Mouse (Mus musculus): ENCODE measurements at regions not wholly inside any gene's neighbourhood (a gene's known extent, or its start where the extent isn't known, plus 50 kb on each side); places are given as distances from the start of the nearest gene placed in this dataset.
"Not testable (repeated sequence)": the region's sequence is repeated elsewhere in the genome, so short reads cannot be mapped to it uniquely, and the experiment has no call there.

DNA sequence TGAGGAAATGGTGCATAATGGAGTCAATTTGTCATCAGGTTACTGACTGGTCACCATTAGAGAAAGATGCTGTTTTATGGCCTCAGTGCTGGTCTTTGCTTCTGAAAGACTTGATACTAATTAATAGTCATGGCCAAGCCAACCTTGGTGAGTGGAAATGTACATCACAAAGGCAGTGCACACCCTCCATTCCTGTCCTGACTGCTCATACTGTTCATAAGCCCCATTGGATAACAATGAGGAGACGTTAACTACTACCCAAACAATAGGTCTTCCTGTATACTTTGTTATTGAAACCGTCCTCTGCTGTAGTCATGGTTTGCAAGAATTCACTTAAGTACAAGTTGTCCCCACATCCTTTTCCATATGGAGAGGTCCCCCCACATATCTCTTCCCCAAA lies 605.8 kb upstream of the Slc35b3 start:
- DNase-seq (ENCODE audit: low spot score) = no peak

DNA sequence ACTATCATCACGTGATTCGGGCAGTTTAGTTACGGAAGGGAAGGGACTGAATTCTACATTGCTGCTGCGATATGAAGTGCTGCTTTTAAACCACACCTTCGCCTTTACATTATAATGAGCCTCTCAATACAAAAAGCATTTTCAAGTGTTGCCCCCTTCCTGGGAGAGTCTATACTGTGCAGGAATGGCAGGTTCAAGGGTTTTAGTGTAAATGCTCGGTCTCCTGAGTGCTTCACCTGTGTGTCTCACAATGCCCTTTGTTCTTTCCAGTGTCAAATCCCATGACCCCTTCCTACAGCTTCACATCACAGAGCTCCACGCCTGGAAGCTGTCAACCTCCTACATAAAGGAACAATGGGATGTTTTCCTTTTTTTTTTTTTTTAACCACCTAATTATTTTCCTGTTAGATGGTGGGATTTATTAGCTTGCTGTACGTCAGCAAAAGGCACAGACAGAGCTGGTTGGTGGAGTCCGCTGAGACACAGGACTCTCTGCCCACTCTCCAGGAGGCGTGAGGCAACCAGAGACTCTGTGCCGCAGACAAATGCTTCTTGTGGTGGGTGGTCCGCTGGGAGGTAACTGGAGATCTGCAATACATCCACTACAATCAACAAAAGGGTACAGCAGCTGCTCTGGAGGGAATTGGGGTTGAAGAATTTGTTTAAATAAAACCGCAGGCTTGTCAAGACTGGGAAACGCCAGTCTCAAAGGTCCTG lies 577.2 kb upstream of the Slc35b3 start:
- no peak for DNase-seq (ENCODE audit: low spot score)

DNA sequence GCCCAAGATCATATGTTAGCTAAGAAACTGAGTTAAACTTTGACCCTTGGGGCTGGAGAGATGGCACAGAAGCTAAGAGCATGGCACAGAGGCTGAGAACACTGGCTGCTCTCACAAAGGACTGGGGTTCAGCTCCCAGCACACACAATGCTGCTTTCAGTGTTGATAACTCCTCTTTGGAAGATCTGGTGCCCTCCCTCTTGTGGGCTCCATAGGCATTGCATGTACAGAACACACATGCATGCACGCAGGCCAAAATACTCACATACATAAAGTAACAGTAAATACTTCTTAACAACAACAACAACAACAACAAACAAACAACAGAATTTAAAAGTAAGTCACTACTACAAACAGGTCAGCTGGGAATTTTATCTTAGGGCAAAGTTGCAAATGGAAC lies 565.8 kb upstream of the Slc35b3 start:
- DNase-seq (ENCODE audit: low spot score) = no peak

DNA sequence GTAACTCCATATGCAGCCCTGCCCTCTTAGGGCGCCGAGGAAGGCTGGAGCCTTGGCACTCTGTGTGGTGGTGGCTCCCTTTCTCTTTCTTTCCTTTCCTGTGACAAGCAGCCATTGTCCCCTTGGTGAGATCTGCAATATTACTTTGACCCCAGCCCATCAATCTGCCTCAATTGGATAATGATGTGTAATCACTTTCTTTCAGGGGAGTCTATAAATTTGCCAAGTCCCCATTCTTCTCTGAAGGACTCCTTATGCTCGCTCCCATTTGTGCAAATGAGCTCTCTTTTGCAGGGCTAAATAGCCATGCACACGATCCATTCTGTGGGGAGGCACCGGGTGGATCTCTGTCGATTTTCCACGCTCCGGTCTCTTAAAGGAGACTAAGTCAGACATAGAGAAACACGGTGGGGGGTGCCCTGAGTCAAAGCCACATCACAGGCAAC lies 563.2 kb upstream of the Slc35b3 start:
- DNase-seq (ENCODE audit: low spot score) = no peak

DNA sequence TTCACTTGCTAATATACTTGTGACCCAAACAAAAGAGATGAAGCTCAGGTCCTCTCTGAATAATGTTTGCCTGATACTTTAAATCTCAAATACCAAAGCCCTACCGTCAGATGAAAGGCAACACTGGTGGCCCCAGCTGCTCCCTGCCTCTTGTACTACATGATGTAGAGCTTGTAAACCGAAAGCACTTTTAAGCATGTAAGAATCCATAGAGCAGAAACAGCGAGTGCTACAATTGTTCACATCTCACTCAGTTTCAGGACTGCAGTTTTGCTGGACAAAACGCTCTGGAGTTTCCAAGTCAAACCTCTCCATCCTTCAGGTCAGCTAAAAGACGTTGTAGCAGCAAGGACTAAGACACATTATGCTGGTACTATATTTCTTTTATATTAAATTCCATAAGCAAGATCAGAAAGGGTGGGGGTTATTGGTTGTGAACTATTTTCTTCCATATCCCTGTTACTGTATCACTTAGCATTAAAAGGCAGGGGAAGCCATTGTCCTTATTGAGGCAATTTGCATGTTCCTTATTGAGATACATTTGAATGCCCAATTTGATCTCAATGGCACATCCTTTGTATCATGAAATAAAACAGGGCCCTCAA lies 562.7 kb upstream of the Slc35b3 start:
- DNase-seq (ENCODE audit: low spot score) = no peak

DNA sequence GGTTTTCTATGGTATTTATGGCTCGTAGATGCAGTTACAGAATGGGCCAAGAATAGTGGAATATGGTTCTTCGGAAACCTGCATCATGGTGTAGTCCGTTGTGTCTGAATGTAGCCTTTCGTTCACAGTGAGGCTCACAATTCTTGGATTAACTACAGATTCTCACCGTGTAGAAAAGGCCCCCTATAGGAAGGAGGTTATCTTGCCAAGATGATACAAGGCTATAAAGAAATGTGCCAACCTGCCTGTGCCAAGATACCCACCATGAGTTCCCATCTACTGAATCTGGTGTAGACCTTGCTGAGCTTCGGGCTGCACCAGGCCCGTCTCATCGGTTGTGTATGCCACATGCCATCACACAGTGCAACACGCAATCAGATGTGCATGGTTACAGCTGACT lies 560.2 kb upstream of the Slc35b3 start:
- DNase-seq (ENCODE audit: low spot score) = no peak

DNA sequence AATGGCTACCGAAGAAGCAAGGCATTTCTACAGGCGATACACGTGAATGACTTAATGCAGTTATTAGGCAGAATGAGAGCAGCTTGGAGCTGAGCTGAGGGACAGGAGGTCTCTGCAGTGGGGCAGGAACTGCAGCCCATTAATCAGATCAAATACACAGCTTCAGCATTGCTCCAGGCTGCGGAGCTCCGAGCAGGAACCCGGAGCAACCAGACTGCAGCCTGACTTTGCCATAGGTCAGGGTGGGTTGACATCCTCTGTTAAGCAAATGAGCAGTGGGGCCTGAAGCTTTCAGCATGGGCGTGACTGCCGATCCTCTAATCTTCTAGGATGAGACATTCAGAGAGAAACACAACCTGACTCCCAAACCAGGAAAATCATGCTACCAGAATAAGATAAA lies 555.4 kb upstream of the Slc35b3 start:
- DNase-seq (ENCODE audit: low spot score) = no peak

DNA sequence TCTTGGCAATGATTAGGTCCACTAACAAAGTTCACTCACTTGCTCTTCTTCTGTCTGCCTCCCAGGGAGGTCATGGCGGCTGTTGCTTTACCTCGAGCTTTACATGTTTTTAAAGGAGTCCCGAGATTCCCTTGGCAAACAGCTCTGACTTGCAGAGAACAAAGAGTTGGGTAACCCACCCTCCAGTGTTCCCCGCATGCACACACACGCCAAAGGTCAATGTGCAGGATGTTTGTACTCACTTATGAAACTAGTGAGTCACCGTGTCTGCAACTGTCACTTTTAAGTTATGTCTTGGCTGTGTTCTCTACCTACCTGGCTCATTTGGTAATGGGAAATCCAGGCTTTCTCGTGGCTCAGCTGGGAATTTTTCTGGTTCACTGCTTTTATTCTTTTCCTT lies 529.1 kb upstream of the Slc35b3 start:
- no peak for DNase-seq (ENCODE audit: low spot score)

DNA sequence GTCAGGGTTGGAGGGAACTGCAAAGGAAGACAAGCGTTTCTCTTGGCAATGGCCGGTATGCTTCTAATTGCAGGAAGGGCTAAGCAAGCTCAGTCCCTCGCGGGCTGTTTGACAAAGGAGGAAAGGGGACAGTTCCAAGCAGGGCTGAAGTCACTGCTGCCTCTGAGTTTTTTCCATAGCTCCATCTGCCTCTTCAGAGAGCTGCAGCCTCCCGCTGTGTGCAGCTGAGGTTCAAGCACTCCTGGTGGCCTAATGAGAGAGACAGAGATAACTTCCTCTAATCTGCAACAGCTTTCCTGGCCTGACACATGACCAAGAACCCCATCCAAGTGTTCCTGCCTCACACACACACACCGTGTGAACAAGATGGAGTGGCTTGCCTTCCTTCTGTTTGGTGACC lies 511.9 kb upstream of the Slc35b3 start:
- no peak for DNase-seq (ENCODE audit: low spot score)

DNA sequence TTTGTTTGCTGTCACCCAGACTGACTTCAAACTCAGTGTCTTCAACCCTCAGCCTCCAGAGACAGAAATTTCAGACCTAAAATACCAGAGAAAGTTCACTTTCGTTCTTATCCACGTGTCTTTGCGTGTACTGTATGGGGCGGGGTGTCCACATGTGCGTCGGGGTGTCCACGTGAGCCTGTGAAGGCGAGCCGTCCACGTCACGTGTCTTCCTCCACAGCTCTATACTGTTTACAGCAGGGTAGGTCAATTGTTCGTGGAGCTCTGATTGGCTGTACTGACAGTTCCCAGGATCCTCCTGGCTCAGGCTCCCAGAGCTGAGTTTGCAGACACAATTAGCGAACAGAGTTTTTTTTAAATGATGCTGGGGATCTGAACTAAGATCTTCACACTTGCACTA lies 481.1 kb upstream of the Slc35b3 start:
- no peak for DNase-seq (ENCODE audit: low spot score)

DNA sequence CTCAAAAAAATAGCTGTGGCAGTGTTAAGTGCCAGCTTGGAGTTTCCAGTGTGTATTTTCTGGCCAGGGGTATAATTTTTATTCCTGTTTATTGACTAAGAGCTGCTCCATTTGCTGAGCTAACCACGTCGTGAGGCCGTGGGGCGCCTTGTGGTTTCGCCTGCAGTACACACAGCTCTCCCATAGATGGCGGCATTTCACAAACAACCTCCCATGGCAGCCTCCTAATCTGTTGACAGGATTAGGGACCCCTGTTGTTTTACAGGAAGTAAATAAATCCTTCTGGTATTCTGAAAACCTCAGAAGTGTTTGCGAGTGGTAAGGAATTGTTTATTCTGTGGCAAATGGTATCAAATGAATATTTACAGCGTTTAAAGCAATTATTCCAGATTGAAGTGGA lies 480.2 kb upstream of the Slc35b3 start:
- peak; percentile 38 for DNase-seq (ENCODE audit: low spot score)

DNA sequence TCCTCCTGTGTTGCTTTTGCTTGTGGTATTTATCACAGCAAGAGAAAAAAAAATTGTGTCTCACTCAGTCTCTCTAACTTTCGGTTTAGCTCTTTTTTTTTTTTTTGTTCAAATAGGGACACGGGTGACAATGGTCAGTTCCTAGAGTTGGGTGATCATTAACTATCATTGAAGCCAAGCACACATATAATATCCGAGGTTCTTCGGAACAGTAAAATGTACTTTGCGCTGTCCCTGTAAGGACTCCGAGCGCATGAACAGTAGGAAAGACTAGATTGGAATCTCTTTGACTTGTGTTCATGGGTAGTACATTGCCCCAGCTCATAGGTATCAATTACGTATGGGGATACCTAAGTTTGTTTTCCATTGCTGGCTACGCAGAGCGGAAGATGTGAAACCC lies 479.7 kb upstream of the Slc35b3 start:
- no peak for DNase-seq (ENCODE audit: low spot score)

DNA sequence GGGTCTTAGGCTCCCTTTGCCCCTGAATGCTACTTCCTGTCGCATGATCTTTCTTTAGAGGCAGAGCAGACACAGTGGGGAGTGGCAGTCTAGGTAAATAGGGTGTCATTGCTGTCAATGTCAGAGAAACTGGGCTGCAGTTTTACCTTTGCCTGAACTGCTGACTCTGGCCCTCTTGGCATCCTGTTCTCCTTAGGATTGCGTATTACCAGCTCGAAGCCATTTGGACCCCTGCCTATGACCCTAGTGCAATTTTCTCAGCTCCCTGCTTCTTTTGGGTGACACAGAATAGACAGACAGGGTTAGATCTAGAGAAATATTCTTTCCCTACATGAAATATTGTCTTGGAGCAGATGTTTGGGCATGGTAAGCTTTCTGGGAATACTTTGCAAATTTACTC lies 467.3 kb upstream of the Slc35b3 start:
- no peak for DNase-seq (ENCODE audit: low spot score)

DNA sequence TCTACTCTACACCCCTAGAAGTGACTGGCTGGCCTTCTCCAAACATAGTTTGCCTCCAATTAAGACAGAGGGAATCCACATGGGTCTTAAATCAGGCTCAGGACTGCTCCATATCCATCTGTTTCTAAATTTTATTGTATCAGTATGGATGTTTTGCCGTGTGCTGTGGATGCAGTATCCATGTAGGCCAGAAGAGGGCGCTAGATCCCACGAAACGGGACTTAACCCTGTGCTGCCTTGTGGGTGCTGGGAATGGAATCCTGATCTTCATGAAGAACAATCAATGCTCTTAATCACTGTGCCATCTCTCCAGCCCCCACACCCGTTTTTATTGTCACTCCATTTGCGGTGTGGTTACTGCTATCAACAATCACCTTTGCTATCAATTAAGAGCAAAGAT lies 465.3 kb upstream of the Slc35b3 start:
- DNase-seq (ENCODE audit: low spot score) = no peak

DNA sequence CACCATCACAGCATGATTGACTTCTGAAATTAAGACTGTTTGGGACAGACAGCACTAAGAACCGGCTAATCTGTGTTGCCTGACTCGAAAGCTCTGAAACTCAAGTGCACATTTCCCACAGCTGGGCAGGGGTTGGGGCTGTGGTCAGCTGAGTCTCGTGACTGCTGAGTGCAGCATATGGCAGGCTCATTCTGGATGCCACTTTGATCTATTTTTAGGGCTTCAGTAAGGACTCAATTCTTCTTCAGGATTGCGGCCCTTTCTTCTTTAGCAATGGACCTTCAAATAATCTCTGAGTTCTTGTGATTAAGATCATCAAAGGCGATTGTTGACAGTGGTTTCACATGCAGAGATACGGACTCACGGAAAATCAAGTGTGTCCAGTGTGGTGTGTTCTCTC lies 457.5 kb upstream of the Slc35b3 start:
- DNase-seq (ENCODE audit: low spot score) = no peak

DNA sequence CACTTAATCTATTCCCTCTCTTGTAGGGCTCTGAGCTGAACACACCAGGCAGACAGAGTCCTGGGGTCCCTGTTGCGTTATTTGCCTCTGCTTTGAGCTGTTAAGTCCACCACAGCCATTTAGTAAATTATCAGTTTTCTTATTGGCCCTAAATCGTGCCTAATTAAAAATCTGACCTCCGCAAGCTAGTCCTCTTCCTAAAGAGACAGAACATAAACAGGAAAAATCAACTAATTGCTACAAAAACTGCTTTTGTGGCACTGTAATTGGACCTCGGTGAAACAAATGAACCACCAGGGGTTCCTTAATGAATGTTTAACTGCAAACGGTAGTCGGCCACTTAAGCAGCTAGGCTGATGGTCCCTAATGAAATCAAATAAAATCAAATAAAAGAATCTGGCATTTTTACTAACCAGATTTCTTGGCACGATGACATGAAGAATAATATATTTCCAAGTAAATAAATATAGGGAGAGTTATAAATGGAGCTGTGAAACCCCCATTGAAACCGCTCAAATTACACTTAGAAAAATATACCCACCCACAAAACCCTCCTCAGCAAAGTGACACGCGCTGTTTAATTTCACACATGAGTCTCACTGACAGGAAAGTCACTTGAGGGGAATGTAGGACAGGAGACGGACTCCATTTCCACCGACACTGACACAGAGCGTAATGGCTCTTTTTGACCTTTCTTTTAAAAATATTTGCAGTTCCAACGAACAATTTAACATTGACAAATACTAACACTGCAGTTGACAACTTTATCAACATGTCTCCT lies 451.0 kb upstream of the Slc35b3 start:
- no peak for DNase-seq (ENCODE audit: low spot score)

DNA sequence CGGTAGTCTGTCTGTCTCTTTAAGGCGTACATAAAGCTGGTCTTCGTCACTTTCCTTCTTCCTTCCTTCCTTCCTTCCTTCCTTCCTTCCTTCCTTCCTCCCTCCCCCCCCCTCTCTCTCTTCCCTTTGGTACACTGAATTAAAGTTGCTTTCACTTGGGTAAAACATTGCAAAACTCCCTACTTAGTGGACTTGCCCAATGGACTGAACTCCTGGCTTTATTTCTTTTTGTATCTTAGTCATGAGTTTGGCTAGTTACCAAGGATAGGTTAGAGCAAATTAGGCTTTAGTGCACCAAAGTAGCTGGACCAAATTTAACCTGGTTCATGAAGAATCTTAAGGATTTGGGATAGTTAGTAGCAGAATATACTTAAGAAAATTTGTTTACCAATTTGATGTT lies 431.9 kb upstream of the Slc35b3 start:
- no peak for DNase-seq (ENCODE audit: low spot score)

DNA sequence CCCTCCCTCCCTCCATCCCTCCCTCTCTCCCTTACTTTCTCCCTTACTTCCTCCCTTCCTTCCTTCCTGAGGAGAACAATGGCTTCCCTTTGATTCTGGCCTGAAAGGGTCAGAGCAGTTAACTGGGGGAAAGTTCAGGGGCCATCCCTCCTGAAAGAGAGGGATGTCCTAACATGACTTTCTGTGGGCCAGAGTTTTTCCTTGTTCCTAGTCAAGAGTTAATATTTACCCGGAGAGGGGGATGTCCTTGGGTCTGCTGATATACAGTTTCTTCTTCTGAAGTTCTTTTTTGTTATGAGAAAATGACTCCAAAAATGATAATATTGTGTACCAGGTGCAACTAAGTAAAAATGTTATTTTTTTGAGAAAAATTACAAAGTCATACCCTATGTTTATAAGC lies 431.5 kb upstream of the Slc35b3 start:
- not testable (repeated sequence) for DNase-seq (ENCODE audit: low spot score)

DNA sequence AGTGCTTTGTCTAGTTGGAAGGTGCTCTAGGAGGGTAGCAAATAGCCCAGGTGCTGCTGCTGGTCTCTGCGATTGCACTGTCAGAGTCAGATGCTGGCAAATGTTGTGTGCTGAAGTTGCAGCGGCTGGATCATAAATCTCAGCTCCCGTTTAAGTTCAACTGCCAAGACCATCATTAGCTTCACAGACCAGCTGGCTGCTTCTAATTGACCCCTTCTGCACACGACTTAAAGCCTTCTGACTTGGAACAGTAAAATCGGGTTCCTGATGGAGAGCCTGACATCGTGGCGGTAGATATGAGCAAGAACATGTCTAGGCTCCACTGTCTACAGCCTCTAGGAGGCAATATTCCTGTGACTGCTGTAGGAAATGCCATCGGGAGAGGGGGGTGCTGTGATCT lies 416.0 kb upstream of the Slc35b3 start:
- DNase-seq (ENCODE audit: low spot score) = no peak

DNA sequence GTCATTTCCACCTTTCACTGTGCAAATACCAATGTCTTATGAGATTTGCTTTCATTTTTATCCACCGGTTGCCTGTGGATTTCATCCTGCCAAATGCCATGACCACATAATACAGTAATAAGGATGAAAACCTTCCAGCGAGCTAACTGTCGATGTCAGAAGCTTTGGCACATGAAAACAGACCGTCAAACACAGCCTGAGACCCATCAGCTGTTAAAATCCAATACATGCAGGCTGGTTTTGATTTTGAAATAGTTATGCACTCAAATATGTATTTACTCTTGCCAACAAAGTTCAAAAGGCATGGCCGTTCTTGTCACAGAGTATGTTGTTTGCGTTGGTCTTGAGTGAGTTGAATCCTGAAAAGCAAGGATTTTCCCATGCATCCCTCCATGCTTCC lies 415.6 kb upstream of the Slc35b3 start:
- no peak for DNase-seq (ENCODE audit: low spot score)

DNA sequence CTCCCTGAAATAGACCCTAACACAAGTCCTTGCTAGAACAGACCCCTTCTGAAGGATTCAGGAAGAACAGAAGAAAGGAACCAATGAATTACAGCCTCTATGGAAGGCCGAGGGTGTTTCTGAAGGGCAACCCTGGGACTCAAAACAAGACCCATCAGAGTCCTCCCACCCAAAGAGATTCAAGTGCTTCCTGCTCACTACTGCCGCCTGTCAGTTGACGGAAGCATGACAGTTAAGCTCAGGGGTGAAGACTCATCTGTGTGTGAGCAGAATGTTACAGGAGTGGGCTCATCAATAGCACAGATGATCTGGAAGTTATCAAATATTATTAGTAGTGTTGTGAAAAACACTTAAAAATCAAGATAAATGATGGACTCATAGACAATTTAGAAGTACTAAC lies 411.9 kb upstream of the Slc35b3 start:
- DNase-seq (ENCODE audit: low spot score) = no peak

DNA sequence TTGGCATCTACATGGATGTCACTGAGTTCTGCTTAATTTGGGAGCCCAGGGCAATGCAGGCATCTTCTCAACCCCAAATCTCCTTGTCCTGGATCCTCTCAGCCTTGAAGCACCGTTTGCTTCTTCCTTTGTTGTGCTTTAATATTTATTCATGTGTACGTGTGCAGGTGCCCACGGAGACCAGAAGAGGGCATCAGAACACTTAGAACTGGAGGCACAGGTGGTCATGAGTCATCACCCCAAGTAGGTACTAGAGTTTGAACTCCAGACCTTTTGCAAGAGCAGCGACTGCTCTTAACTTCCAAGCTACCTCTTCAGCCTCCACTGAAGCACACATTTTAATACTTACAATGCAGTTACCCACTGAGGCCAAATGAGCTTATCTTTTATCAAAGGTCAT lies 403.0 kb upstream of the Slc35b3 start:
- DNase-seq (ENCODE audit: low spot score) = no peak

DNA sequence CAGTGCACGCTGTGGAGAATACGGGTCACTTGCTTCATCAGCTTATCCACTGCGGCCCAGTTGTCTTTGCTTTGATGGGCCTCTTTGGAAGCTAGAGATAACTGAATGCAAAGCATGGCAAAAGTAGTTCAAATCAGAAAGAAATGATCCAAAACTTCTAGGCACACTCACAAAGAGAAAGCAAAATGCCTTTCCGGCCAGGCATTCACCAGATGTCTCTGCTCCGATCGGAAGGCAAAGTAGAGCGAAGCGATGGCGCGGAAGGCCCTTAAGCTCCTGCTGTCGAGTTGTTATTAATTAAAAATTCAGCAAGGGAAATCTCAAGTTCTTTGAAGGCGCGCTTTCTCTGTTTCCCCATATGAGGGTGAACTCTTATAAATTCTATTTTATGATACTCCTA lies 401.9 kb upstream of the Slc35b3 start:
- DNase-seq (ENCODE audit: low spot score) = no peak

All from urinary bladder, postnatal 14 days (tissue).